Mouse (Mus musculus) liver, adult 2 months (tissue): ENCODE data around the gene Stra8.

Source experiments
- CTCF ChIP-seq: fragments of 200-500 bp; IDR thresholded peaks from 2 replicates; pipeline ENCODE4 v1.5.1; 2011; ENCODE audit warnings: low read depth, low read length, control low read depth
- POLR2A ChIP-seq: fragments of 200-500 bp; IDR thresholded peaks from 2 replicates; pipeline ENCODE4 v1.6.1; 2011; ENCODE audit warnings: low read length, control low read depth; ENCODE audit not compliant: insufficient read depth; ENCODE audit errors: extremely low read depth

DNA sequence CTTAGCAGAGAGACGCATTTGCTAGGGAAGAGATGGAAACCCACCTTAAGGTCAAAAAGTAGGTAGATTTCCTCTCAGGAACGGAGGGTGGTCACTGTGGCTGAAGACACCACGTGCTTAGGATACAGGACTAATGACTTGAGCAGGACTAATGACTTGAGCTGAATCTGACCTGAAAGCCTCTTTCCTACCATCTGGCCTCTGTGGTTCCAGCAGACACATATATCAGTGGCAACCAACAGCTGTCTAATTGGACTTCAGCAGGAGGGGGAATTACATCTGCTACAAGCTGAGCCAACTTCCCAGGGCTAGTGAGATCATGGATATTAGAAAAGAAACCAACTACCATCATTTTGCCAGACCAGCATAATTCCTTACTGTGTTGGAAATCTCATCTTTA lies 59.3 kb downstream of the Stra8 start:
- no peak for TF ChIP-seq POLR2A
- no peak for TF ChIP-seq CTCF
